Mouse (Mus musculus): ENCODE data around the gene Mettl5.

- TF ChIP-seq CTCF (IDR thresholded peaks at IDR 0.05; ENCODE audit: low read depth, low read length) (peak; percentile 20), POLR2A (IDR thresholded peaks at IDR 0.05; ENCODE audit: insufficient read depth, low read length) (peak; percentile 76), EP300 (IDR thresholded peaks at IDR 0.05; ENCODE audit: insufficient read depth, low read depth, low read length) (0 out of 2 replicates have a peak, but pooled peaks have one; percentile 45)
Measured at GRCm38 (mm10) chr2:69885451-69886305, at the start of gene Mettl5.

Measured in ES-Bruce4 (cell line).